Mouse (Mus musculus) ES-E14 (cell line): ENCODE data around the gene Nfkbie. TPM values are rescaled to one million over a fixed set of nuclear protein-coding genes. Genes with fewer than 3 reads are reported as not detected.

Experiments used
- DNase-seq: peaks from one replicate; pipeline ENCODE4 v3.0.0-alpha.2; 2013; ENCODE audit warnings: low read depth, low spot score
- H3K27ac ChIP-seq: 2 replicates; pipeline ENCODE4 v1.5.1; 2012; ENCODE audit warnings: low read depth, mild to moderate bottlenecking, low read length, moderate library complexity, mixed read lengths; ENCODE audit not compliant: poor library complexity, insufficient read depth, severe bottlenecking
- H3K36me3 ChIP-seq: 2 replicates; pipeline ENCODE4 v1.6.1; 2012; ENCODE audit warnings: mild to moderate bottlenecking, low read length, moderate library complexity, mixed read lengths; ENCODE audit not compliant: control insufficient read depth, poor library complexity, insufficient read depth, severe bottlenecking
- H3K4me1 ChIP-seq, 2 experiments: fragments of 150-350 bp in 1 of 2; sonication (generic) in 1 of 2; 2 replicates each; pipeline ENCODE4 v1.6.1; 2012; ENCODE audit warnings: low read length in 2 of 2, mild to moderate bottlenecking in 1 of 2, mixed read lengths in 1 of 2; ENCODE audit not compliant: control insufficient read depth in 2 of 2, insufficient read depth in 2 of 2, poor library complexity in 1 of 2
- H3K4me3 ChIP-seq, 2 experiments: fragments of 150-350 bp in 1 of 2; sonication (generic) in 1 of 2; 2 replicates each; pipeline ENCODE4 v1.5.1; 2012; ENCODE audit warnings: low read length in 2 of 2, low read depth in 1 of 2, mild to moderate bottlenecking in 1 of 2, mixed read lengths in 1 of 2; ENCODE audit not compliant: insufficient read depth in 1 of 2, poor library complexity in 1 of 2, severe bottlenecking in 1 of 2
- H3K9ac ChIP-seq: 2 replicates; pipeline ENCODE4 v1.6.1; 2012; ENCODE audit warnings: low read depth, mild to moderate bottlenecking, low read length, mixed read lengths; ENCODE audit not compliant: poor library complexity, insufficient read depth, severe bottlenecking
- H3K9me3 ChIP-seq: fragments of 150-350 bp; sonication (generic); 2 replicates; pipeline ENCODE4 v1.6.1; 2012; ENCODE audit warnings: low read depth, mild to moderate bottlenecking, low read length; ENCODE audit not compliant: control insufficient read depth, insufficient read depth
- CHD2 ChIP-seq: IDR thresholded peaks from 2 replicates; pipeline ENCODE4 v1.6.1; 2014; ENCODE audit warnings: mild to moderate bottlenecking, low read depth, low read length, inconsistent platforms
- HCFC1 ChIP-seq: IDR thresholded peaks from 2 replicates; pipeline ENCODE4 v1.6.1; 2012; ENCODE audit warnings: low read length, inconsistent platforms, borderline replicate concordance; ENCODE audit not compliant: insufficient read depth
- MAFK ChIP-seq: IDR thresholded peaks from 2 replicates; pipeline ENCODE4 v1.6.1; 2014; ENCODE audit warnings: mild to moderate bottlenecking, low read depth, low read length, inconsistent platforms; ENCODE audit not compliant: insufficient read depth
- ZC3H11A ChIP-seq: IDR thresholded peaks from 2 replicates; pipeline ENCODE4 v1.6.1; 2012; ENCODE audit warnings: low read depth, mild to moderate bottlenecking, inconsistent platforms, low read length, borderline replicate concordance
- ZNF384 ChIP-seq: IDR thresholded peaks from 2 replicates; pipeline ENCODE4 v1.6.1; 2012; ENCODE audit warnings: low read depth, low read length, inconsistent platforms
- in situ Hi-C, 2 experiments: fragments of 600-800 bp; cut with MboI; formaldehyde crosslinking; loops; one replicate each; pipeline ENCODE4 v1.15.1; 2025; ENCODE audit warnings: low sequenced_read_pairs in 2 of 2, inconsistent platforms in 1 of 2; ENCODE audit not compliant: unreplicated experiment in 2 of 2
- total RNA-seq: library from RNA; depleted of rRNA; stranded (reverse); fragments of 300-350 nt; gene quantifications from 2 replicates; pipeline ENCODE4 v1.2.3, GENCODE M21; 2012

Gene Nfkbie
- total RNA-seq, 1 experiment: 2.2 TPM

DNA sequence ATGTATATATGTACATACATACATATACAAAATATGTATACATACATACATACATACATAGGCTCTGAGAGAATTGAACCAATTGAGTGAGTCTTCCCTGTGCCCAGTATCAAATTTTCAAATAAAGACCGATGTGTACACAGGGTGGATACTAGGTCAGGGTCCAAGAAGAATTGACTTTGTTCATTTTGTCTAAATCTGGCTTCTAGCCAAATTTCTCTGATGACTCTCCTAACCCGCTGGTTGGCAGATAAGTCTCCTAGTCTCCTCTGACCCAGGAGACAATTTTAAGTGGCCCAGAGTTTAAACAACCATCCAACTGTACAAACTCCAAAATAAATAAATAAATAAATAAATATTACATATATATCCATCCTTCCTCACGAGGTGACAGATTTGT is 43.4 kb downstream of the Nfkbie start:
- H3K4me3 ChIP-seq: peak overlapping the region; percentile 62 to 72
- H3K9ac ChIP-seq: peak overlapping the region; percentile 79; the same call in 1 of the 2 replicates
- H3K27ac ChIP-seq: no peak overlapping the region; the same call in 1 of the 2 replicates
- H3K4me1 ChIP-seq: peaks cover 7 to 15% of the 10 kb centered on the region in 2 experiments
- no peak for DNase-seq
- TF ChIP-seq HCFC1: no peak
- no peak for TF ChIP-seq CHD2
- no peak for TF ChIP-seq ZC3H11A
- no peak for TF ChIP-seq MAFK
- no peak for TF ChIP-seq ZNF384
- in situ Hi-C loops: no loop called here
- 0 out of 2 replicates have a peak, but pooled peaks cover 5% of the 10 kb centered on the region for H3K36me3 ChIP-seq
- H3K9me3 ChIP-seq: no peaks in the 10 kb centered on the region

- TF ChIP-seq ZNF384: no peak
- no peak for TF ChIP-seq MAFK
- no peak for TF ChIP-seq CHD2
- TF ChIP-seq HCFC1: no peak
- TF ChIP-seq ZC3H11A: no peak
- peaks cover 7 to 15% of the 10 kb centered on the region in 2 experiments for H3K4me1 ChIP-seq
- in situ Hi-C loops: no loop called here
These were observed 44.1 kb downstream of the Nfkbie start, which contains the start of gene Slc29a1 for GRCm38 (mm10) chr17:45599446-45600242. Slc29a1 (minus strand) TSS chr17:45599606.

DNA sequence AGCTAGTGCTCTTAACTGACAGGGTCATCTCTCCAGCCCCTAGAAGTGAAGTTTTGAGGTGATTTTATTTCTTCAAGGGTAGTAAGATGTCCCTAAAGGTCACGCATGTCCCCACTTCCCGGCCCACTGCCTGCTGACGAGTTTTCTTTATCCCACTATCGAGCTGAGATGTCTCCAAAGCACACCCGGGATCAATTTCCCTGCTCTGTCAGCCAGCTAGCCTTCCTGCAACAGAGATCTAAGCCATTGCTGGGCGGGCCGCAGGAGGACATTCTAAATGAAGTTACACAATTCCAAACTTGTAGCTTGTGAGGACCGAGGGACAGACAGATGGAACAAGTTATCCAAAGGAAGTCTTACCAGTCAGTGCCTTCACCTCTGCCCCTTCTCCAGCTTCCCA is 44.8 kb downstream of the Nfkbie start:
- Histone ChIP-seq H3K9me3 (no peaks in the 10 kb centered on the region), H3K4me1 (peaks cover 7 to 15% of the 10 kb centered on the region in 2 experiments), H3K9ac (peak overlapping the region; percentile 79), H3K27ac (peak overlapping the region; percentile 83), H3K36me3 (0 out of 2 replicates have a peak, but pooled peaks cover 5% of the 10 kb centered on the region), H3K4me3 (peak overlapping the region; percentile 62 to 72)
- TF ChIP-seq ZNF384: no peak
- TF ChIP-seq CHD2: no peak
- no peak for TF ChIP-seq ZC3H11A
- TF ChIP-seq HCFC1: no peak
- no peak for TF ChIP-seq MAFK
- in situ Hi-C loops: no loop called here
- no peak for DNase-seq

More at GRCm38 (mm10) chr17:45599446-45600242, 44.1 kb downstream of the Nfkbie start, which contains the start of gene Slc29a1:
- H3K9me3 ChIP-seq: no peaks in the 10 kb centered on the region
- H3K4me3 ChIP-seq: peak within 1 kb of the TSS; percentile 62 to 72
- peak within 1 kb of the TSS; percentile 79 for H3K9ac ChIP-seq
- no peak for DNase-seq
- peak within 1 kb of the TSS; percentile 83 for H3K27ac ChIP-seq
- 0 out of 2 replicates have a peak, but pooled peaks cover 5% of the 10 kb centered on the region for H3K36me3 ChIP-seq

GRCm38 (mm10) chr17:45601325-45601724 is 45.8 kb downstream of the Nfkbie start:
- TF ChIP-seq ZC3H11A (no peak), ZNF384 (no peak), HCFC1 (no peak), MAFK (no peak), CHD2 (no peak)
- no peak for DNase-seq
- Histone ChIP-seq H3K27ac (peak overlapping the region; percentile 83), H3K36me3 (0 out of 2 replicates have a peak, but pooled peaks cover 5% of the 10 kb centered on the region), H3K4me3 (peak overlapping the region; percentile 62 to 72), H3K4me1 (peaks cover 7 to 15% of the 10 kb centered on the region in 2 experiments), H3K9me3 (no peaks in the 10 kb centered on the region), H3K9ac (peak overlapping the region; percentile 79)
- in situ Hi-C loops: no loop called here
